Mouse (Mus musculus): ENCODE results near the gene Dpy19l3.

Gene Dpy19l3

DNA sequence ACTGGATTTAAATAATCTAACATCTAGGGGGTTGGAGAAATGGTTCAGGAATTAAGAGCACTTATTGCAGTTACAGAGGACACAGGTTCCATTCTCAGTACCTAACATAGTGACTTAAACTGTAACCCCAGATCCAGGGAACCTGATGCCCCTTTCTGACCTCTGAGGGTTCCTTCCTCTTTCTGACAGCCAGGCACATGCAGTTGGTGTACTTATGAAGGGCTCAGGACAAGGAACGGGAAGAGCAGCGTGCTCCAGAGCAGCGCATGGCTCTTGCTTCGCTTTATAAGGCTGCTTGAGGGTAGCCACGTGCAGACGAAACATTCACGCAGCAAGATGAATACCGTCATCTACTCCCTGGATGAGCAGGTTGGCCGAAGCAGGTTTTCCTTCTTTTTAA is 3.4 kb downstream of the Dpy19l3 start:
- no peak for DNase-seq (ENCODE audit: low spot score in 2 of 2)

GRCm38 (mm10) chr7:35747397-35747964 is 6.8 kb downstream of the Dpy19l3 start:
- DNase-seq (ENCODE audit: low spot score in 2 of 2): no peak

- no peak for DNase-seq (ENCODE audit: low spot score in 2 of 2)
Observed at GRCm38 (mm10) chr7:35746686-35747396, 7.4 kb downstream of the Dpy19l3 start.

- no peak for DNase-seq (ENCODE audit: low spot score in 2 of 2)
Observed at GRCm38 (mm10) chr7:35745281-35745702, 9.0 kb downstream of the Dpy19l3 start.

- peak; percentile 32 to 46 for DNase-seq (ENCODE audit: low spot score in 2 of 2)
Observed at GRCm38 (mm10) chr7:35744771-35745170, 9.5 kb downstream of the Dpy19l3 start.

- DNase-seq (ENCODE audit: low spot score in 2 of 2): no peak
Observed at GRCm38 (mm10) chr7:35742310-35742709, 11.9 kb downstream of the Dpy19l3 start.

GRCm38 (mm10) chr7:35741858-35742257 is 12.4 kb downstream of the Dpy19l3 start:
- no peak for DNase-seq (ENCODE audit: low spot score in 2 of 2)

DNA sequence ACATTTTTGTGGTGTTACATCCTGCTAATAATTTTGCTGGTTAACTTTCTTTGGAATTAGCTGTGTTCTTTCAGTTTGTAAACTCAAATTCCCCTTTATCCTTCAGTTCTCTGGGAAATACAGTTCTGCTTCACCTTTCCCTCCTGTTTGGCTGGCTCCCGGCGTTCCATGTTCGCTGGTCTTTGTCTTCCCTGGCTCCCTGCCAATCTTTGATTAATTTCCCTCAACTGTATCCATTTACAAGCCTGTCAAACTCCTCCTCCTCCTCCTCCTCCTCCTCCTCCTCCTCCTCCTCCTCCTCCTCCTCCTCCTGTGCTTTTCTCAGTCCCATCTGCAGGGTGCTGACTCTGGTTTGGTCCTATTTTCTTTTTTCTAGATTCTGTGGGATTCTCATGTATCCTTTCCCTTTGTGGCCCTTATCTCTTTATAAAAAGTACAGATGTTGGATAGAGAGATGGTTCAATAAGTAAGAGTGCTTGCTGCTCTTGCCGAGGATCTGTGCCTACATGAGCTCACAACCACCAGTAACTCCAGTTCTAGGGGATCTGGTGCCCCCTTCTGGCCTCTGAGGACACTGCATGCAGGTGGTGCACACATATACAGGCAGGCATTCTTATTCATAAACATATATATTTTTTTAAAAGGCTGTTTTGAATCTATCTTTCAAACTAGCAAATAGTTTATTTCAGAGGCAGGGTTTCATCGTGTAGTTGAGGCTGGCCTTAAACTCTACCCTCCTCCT is 13.6 kb downstream of the Dpy19l3 start:
- DNase-seq (ENCODE audit: low spot score in 2 of 2): peak in 1 of 2 experiments; percentile 39

GRCm38 (mm10) chr7:35738871-35739270 is 15.4 kb downstream of the Dpy19l3 start:
- no peak for DNase-seq (ENCODE audit: low spot score in 2 of 2)

DNA sequence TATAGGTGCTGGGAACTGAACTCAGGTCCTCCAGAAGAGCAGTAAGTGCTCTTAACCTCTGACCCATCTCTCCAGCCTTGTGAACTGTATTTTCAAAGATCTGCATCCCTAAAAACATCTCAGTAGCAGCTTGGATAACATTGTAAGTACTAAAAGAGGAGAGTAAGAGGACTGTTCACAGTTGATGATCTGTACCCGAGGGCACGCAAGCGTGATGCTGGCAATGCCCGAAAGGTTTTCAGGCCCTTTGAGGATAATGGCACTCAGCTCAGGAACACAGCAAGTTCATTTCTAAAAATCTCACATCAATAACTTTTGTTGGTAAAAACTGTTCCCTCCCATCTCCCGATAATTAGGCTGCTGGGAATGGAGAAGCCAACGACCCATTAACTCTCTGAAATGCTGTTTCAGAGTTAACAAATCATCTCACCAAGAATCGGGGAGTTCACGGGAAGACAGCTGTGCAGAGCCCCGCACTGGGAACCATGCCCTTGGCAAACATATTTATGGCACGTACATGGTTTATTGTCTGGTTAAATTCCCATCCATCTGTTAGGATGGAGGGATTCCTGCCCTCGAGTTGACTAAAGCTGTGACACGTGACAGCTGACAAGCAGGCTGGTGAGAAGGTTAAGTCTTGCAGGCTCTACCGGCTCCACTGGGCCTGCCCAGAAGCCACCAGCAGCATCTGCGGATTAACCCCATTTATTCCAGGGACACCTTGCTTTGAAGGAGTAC is 20.8 kb downstream of the Dpy19l3 start:
- no peak for DNase-seq (ENCODE audit: low spot score in 2 of 2)

- DNase-seq (ENCODE audit: low spot score in 2 of 2): no peak
Observed at GRCm38 (mm10) chr7:35732585-35733059, 21.6 kb downstream of the Dpy19l3 start.

GRCm38 (mm10) chr7:35729621-35730031 is 24.6 kb downstream of the Dpy19l3 start:
- DNase-seq (ENCODE audit: low spot score in 2 of 2): peak in 1 of 2 experiments; percentile 29

- no peak for DNase-seq (ENCODE audit: low spot score in 2 of 2)
Observed at GRCm38 (mm10) chr7:35728376-35728775, 25.9 kb downstream of the Dpy19l3 start.

DNA sequence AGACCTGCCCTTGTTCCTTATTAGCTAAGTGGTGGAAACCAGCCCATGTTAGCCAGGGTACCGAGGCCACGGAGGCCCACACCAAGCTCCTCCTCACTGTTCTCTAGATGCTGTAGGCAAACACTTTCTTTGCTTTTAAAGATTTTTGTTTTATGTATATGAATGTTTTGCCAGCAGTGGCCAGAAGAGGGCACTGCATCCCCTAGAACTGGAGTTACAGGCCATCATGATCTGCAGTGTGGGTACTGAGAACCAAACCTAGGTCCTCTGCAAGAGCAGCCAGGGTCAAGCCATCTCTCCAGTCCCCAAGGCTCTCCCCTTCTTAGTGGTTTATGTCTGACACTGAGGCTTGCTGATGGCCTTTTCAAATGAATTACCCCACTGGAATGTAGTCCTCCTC is 31.2 kb downstream of the Dpy19l3 start:
- DNase-seq (ENCODE audit: low spot score in 2 of 2): no peak

DNA sequence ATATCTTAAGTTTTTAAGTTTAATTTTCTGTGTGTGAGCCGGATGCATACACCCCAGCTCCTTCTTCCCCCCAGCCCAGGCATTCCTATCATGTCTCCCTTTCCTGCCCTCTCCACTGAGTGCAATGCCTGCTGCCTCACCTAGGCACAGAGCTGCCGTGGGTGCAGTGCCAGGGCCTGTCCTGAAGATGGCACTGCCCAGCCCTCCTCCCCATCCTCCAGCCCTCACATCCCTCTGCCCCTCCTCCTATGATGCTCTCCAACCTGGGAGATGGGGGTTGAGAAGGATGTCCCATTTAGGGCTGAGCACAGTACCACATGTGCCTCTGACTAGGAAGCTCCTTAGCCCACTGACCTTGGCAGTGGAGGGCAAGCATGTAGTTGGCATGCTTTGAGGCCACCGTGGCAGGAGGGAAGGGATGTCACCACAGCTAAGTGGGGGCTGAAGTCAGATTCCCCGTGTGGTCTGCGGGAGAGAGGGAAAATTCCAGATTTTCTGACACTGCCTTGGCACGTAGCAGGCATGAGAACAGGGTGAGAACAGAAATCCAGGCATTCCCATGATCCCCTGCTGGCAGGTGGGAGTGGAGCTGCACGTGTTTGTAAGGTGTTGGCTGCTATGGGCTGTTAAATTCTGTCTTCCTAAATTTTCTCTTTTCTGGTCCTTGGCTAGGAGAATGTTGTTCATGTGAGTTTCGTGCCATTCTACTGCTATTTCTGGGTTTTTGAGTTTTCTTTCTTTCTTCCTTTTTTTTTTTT is 35.7 kb downstream of the Dpy19l3 start:
- DNase-seq (ENCODE audit: low spot score in 2 of 2): no peak

- DNase-seq (ENCODE audit: low spot score in 2 of 2): no peak
Observed at GRCm38 (mm10) chr7:35710366-35710765, 43.9 kb downstream of the Dpy19l3 start.

- no peak for DNase-seq (ENCODE audit: low spot score in 2 of 2)
Observed at GRCm38 (mm10) chr7:35708101-35708500, 46.2 kb downstream of the Dpy19l3 start.

DNA sequence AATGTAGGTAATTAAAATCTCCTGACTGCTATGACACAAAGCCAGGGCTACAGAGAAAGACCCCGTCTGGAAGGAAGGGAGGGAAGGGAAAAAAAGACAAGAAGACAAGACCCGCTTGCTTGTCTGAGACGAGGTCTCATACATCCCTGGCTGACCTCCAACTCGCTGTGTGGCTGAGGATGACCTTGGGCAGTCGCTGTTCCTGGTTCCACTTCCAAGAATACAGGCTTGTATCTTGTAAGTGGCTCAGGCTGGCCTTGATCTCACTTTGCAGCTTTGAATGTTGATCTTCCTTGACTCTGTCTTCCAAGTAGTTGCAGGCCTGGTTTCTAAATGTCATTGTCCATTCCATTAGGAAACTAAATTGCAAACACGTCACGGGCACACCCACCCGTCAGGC is 55.2 kb downstream of the Dpy19l3 start:
- DNase-seq (ENCODE audit: low spot score in 2 of 2): no peak

DNA sequence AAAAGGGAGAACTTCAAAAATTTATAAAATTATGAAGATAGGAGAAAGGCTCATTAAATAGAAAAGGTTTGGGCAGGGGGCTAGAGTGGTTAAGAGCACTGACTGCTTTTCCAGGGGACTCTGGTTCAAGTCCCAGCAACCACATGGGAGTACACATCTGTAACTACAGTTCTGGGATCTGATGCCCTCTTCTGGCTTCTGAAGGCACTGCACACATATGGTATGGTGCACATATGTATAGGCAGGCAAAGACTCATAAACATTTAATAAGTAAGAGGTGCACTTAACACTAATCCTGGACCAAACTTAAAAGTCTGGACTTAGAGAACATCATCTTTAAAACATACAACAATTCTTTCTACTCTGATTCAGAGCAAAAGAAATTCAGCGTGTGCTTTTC is 56.2 kb downstream of the Dpy19l3 start:
- DNase-seq (ENCODE audit: low spot score in 2 of 2): no peak

DNA sequence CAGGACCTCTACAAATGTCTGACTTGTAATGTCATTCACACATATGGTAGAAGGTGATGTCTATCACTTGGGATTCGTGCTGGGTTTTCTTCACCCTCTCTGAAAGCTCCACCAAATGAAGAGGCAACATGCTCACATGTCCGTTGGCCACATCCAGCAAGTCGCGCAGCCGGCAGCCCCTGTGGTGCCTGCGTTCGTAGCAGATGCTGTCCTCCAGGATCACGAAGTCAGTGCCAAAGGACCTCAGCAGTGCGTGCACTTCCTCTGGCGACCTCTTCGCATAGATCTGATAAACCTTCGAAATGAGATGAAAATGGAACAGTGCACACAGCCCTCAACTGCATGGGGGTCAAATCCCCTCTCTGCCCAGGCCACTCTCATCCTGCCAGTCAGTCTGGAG is 61.6 kb downstream of the Dpy19l3 start:
- DNase-seq (ENCODE audit: low spot score in 2 of 2): no peak

- no peak for DNase-seq (ENCODE audit: low spot score in 2 of 2)
Observed at GRCm38 (mm10) chr7:35692117-35692516, 62.1 kb downstream of the Dpy19l3 start.
